Mouse (Mus musculus): Measurements from ENCODE around the gene Angptl2. TPM values are rescaled to one million over a fixed set of nuclear protein-coding genes. Genes with fewer than 3 reads are reported as not detected.

The Angptl2 gene
- polyA plus RNA-seq, 1 experiment from 2014 or later = 8.0 TPM

GRCm38 (mm10) chr2:33187874-33188273, 28.0 kb upstream of the Angptl2 start:
- no peak overlapping the region for H3K4me3 ChIP-seq (ENCODE audit: low read depth, low read length)
- no peaks in the 10 kb centered on the region for H3K9me3 ChIP-seq (replicated peaks; ENCODE audit: control insufficient read depth, low read length)
- no peaks in the 10 kb centered on the region for H3K36me3 ChIP-seq (ENCODE audit: control insufficient read depth, insufficient read depth, low read length)
- no peaks in the 10 kb centered on the region for H3K4me1 ChIP-seq (ENCODE audit: control insufficient read depth, insufficient read depth, low read length)
- DNase-seq (ENCODE audit: low spot score) (no peak), ATAC-seq (no peak)
- H3K4me2 ChIP-seq (ENCODE audit: low read length) = no peak overlapping the region
- H3K27ac ChIP-seq (ENCODE audit: low read depth, low read length) = no peak overlapping the region
- no peaks in the 10 kb centered on the region for H3K27me3 ChIP-seq (replicated peaks; ENCODE audit: control insufficient read depth, insufficient read depth, low read length)
- H3K9ac ChIP-seq (ENCODE audit: low read length) = no peak overlapping the region
- 89% methylated on average over 2 of the region's 2 CpGs for WGBS

DNA sequence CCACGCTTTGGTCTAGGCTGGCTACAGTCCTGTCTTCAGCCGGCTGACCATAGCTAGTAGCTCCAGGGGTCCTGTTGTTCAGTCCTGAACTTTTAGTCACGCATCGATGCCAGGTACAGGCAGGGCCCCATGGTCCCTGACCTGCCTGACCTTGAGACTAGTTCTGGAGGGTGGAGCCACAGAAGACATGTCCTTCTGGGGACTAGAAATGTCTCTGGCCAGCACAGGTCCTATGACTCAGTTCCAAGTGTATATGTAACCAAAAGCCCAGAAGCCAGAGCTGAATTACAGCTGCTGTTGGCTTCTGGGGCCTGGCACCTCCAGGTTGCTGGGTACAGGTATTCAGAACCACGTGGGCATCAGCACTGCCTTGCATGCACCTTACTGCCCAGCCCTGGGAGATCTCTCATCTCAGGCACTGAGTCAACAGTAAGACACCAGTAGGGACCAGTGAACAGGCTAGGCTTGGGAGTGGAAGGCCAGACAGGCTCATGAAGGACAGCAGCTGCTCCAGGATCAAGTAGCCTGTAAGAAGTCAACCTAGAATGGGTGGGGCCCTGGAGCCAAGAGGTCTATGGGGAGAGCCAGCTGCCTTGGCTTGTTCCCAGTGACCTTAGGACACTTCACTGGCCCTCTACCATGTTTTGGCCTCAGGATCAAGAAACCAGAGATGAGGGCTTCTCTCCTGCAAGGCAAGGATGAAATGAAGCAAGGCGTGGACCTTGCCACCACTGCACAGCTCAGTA, 26.8 kb upstream of the Angptl2 start:
- Histone ChIP-seq H3K9me3 (replicated peaks; ENCODE audit: control insufficient read depth, low read length) (no peaks in the 10 kb centered on the region), H3K4me3 (ENCODE audit: low read depth, low read length) (no peak overlapping the region), H3K4me2 (ENCODE audit: low read length) (no peak overlapping the region), H3K36me3 (ENCODE audit: control insufficient read depth, insufficient read depth, low read length) (no peaks in the 10 kb centered on the region), H3K27ac (ENCODE audit: low read depth, low read length) (no peak overlapping the region), H3K9ac (ENCODE audit: low read length) (no peak overlapping the region), H3K4me1 (ENCODE audit: control insufficient read depth, insufficient read depth, low read length) (no peaks in the 10 kb centered on the region), H3K27me3 (replicated peaks; ENCODE audit: control insufficient read depth, insufficient read depth, low read length) (no peaks in the 10 kb centered on the region)
- DNase-seq (ENCODE audit: low spot score) = no peak
- WGBS = 90% methylated on average over 6 of the region's 6 CpGs
- ATAC-seq = no peak

GRCm38 (mm10) chr2:33189976-33190375, 25.9 kb upstream of the Angptl2 start:
- no peak overlapping the region for H3K4me2 ChIP-seq (ENCODE audit: low read length)
- no peaks in the 10 kb centered on the region for H3K4me1 ChIP-seq (ENCODE audit: control insufficient read depth, insufficient read depth, low read length)
- ATAC-seq = peak; percentile 20; the same call in 1 of the 2 replicates
- peak; percentile 27 for DNase-seq (ENCODE audit: low spot score)
- 58% methylated on average over 3 of the region's 3 CpGs for WGBS
- H3K4me3 ChIP-seq (ENCODE audit: low read depth, low read length) = no peak overlapping the region
- H3K36me3 ChIP-seq (ENCODE audit: control insufficient read depth, insufficient read depth, low read length) = no peaks in the 10 kb centered on the region
- no peak overlapping the region for H3K27ac ChIP-seq (ENCODE audit: low read depth, low read length)
- no peaks in the 10 kb centered on the region for H3K27me3 ChIP-seq (replicated peaks; ENCODE audit: control insufficient read depth, insufficient read depth, low read length)
- H3K9me3 ChIP-seq (replicated peaks; ENCODE audit: control insufficient read depth, low read length) = no peaks in the 10 kb centered on the region
- no peak overlapping the region for H3K9ac ChIP-seq (ENCODE audit: low read length)

- DNase-seq (ENCODE audit: low spot score) = no peak
- Histone ChIP-seq H3K4me3 (ENCODE audit: low read depth, low read length) (no peak overlapping the region), H3K27me3 (replicated peaks; ENCODE audit: control insufficient read depth, insufficient read depth, low read length) (no peaks in the 10 kb centered on the region), H3K9ac (ENCODE audit: low read length) (no peak overlapping the region), H3K36me3 (ENCODE audit: control insufficient read depth, insufficient read depth, low read length) (0 out of 2 replicates have a peak, but pooled peaks cover 2% of the 10 kb centered on the region), H3K9me3 (replicated peaks; ENCODE audit: control insufficient read depth, low read length) (no peaks in the 10 kb centered on the region), H3K4me2 (ENCODE audit: low read length) (no peak overlapping the region), H3K27ac (ENCODE audit: low read depth, low read length) (no peak overlapping the region), H3K4me1 (ENCODE audit: control insufficient read depth, insufficient read depth, low read length) (no peaks in the 10 kb centered on the region)
- ATAC-seq = no peak
- WGBS = 76% methylated on average over 14 of the region's 14 CpGs
These were observed 15.4 kb upstream of the Angptl2 start for GRCm38 (mm10) chr2:33200368-33201068.

GRCm38 (mm10) chr2:33203284-33203683, 12.6 kb upstream of the Angptl2 start:
- DNase-seq (ENCODE audit: low spot score) (peak; percentile 32), ATAC-seq (no peak)
- H3K4me1 ChIP-seq (ENCODE audit: control insufficient read depth, insufficient read depth, low read length) = peaks cover 8% of the 10 kb centered on the region
- H3K36me3 ChIP-seq (ENCODE audit: control insufficient read depth, insufficient read depth, low read length) = 0 out of 2 replicates have a peak, but pooled peaks cover 2% of the 10 kb centered on the region
- H3K27ac ChIP-seq (ENCODE audit: low read depth, low read length) = no peak overlapping the region
- H3K4me2 ChIP-seq (ENCODE audit: low read length) = no peak overlapping the region
- no peaks in the 10 kb centered on the region for H3K9me3 ChIP-seq (replicated peaks; ENCODE audit: control insufficient read depth, low read length)
- no peak overlapping the region for H3K9ac ChIP-seq (ENCODE audit: low read length)
- no peak overlapping the region for H3K4me3 ChIP-seq (ENCODE audit: low read depth, low read length)
- 43% methylated on average over 6 of the region's 6 CpGs for WGBS
- H3K27me3 ChIP-seq (replicated peaks; ENCODE audit: control insufficient read depth, insufficient read depth, low read length) = no peaks in the 10 kb centered on the region

- ATAC-seq = no peak
- no peak for DNase-seq (ENCODE audit: low spot score)
- no peak overlapping the region for H3K9ac ChIP-seq (ENCODE audit: low read length)
- H3K27me3 ChIP-seq (replicated peaks; ENCODE audit: control insufficient read depth, insufficient read depth, low read length) = no peaks in the 10 kb centered on the region
- 85% methylated on average over 5 of the region's 5 CpGs for WGBS
- H3K9me3 ChIP-seq (replicated peaks; ENCODE audit: control insufficient read depth, low read length) = no peaks in the 10 kb centered on the region
- H3K4me2 ChIP-seq (ENCODE audit: low read length) = no peak overlapping the region
- no peak overlapping the region for H3K27ac ChIP-seq (ENCODE audit: low read depth, low read length)
- peaks cover 8% of the 10 kb centered on the region for H3K4me1 ChIP-seq (ENCODE audit: control insufficient read depth, insufficient read depth, low read length)
- no peak overlapping the region for H3K4me3 ChIP-seq (ENCODE audit: low read depth, low read length)
- H3K36me3 ChIP-seq (ENCODE audit: control insufficient read depth, insufficient read depth, low read length) = 0 out of 2 replicates have a peak, but pooled peaks cover 1% of the 10 kb centered on the region
These were observed 10.9 kb upstream of the Angptl2 start for GRCm38 (mm10) chr2:33204980-33205379.

DNA sequence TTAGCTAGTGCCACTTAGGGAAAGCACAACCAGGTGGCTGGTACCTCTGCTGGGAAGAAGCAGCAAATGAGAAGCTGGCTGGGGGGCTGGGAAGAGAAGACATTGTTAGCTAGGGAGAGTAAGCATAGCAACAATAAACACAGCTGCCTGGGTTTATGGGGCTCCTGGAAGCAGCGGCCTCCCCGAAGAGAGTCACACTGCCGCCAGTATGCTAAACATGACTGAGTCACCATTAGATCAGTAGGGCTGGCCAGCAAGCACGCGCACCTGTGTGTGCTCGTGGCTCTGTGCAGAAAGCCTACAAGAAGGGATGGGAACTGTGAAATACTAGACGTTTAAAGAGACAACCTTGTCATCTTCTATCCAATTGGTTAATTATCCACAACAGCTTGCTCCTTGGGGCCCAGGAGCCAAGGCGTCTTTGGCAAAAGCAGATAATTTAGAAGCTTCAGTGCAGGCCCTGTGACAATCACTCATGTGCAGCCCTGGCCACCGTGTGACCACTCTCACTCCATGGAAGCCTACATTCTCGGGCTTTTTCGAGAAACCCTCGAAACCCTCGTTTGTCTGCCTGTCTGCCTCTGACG, 9.8 kb upstream of the Angptl2 start:
- 0 out of 2 replicates have a peak overlapping the region, but pooled peaks have one; percentile 13 for H3K9ac ChIP-seq (ENCODE audit: low read length)
- H3K36me3 ChIP-seq (ENCODE audit: control insufficient read depth, insufficient read depth, low read length) = no peaks in the 10 kb centered on the region
- peaks cover 10% of the 10 kb centered on the region for H3K4me1 ChIP-seq (ENCODE audit: control insufficient read depth, insufficient read depth, low read length)
- no peak for ATAC-seq
- WGBS = 56% methylated on average over 14 of the region's 14 CpGs
- no peaks in the 10 kb centered on the region for H3K9me3 ChIP-seq (replicated peaks; ENCODE audit: control insufficient read depth, low read length)
- no peak overlapping the region for H3K4me3 ChIP-seq (ENCODE audit: low read depth, low read length)
- DNase-seq (ENCODE audit: low spot score) = no peak
- H3K27ac ChIP-seq (ENCODE audit: low read depth, low read length) = peak overlapping the region; percentile 39; the same call in 1 of the 2 replicates
- H3K27me3 ChIP-seq (replicated peaks; ENCODE audit: control insufficient read depth, insufficient read depth, low read length) = no peaks in the 10 kb centered on the region
- H3K4me2 ChIP-seq (ENCODE audit: low read length) = no peak overlapping the region

GRCm38 (mm10) chr2:33207069-33207468, 8.8 kb upstream of the Angptl2 start:
- Histone ChIP-seq H3K4me1 (ENCODE audit: control insufficient read depth, insufficient read depth, low read length) (peaks cover 10% of the 10 kb centered on the region), H3K27me3 (replicated peaks; ENCODE audit: control insufficient read depth, insufficient read depth, low read length) (no peaks in the 10 kb centered on the region), H3K4me3 (ENCODE audit: low read depth, low read length) (no peak overlapping the region), H3K9ac (ENCODE audit: low read length) (no peak overlapping the region), H3K9me3 (replicated peaks; ENCODE audit: control insufficient read depth, low read length) (no peaks in the 10 kb centered on the region), H3K27ac (ENCODE audit: low read depth, low read length) (no peak overlapping the region), H3K4me2 (ENCODE audit: low read length) (no peak overlapping the region), H3K36me3 (ENCODE audit: control insufficient read depth, insufficient read depth, low read length) (no peaks in the 10 kb centered on the region)
- no peak for DNase-seq (ENCODE audit: low spot score)
- ATAC-seq = no peak
- 42% methylated on average over 4 of the region's 4 CpGs for WGBS
